Mouse (Mus musculus) adrenal gland, postnatal 36 days (tissue): ENCODE results near the gene Hnrnph2. TPM values are rescaled to one million over a fixed set of nuclear protein-coding genes. Genes with fewer than 3 reads are reported as not detected.
A peak's percentile ranks its signal among the peaks of the same experiment; 100 is the strongest.

ENCODE experiments used
- DNase-seq, 2 experiments: peaks; one replicate each; pipeline ENCODE4 v3.0.0; 2021; ENCODE audit warnings: mixed read lengths in 1 of 2
- long read RNA-seq, 2 experiments: library from polyadenylated mRNA; stranded (forward); transcript quantifications; one replicate each; pipeline ENCODE4 v2.0.0; 2021; ENCODE audit warnings: borderline sequencing depth in 2 of 2
- total RNA-seq, 2 experiments: library from RNA; stranded (reverse); gene quantifications; 2 replicates each; pipeline ENCODE4 v1.2.3; 2021

The Hnrnph2 gene
- 100 to 1,000 TPM; 104 to 115 TPM for total RNA-seq
- long read RNA-seq, experiment 1, transcript Hnrnph2-203 (3 exons, 2,426 nt), result major isoform, 84 of 139 reads
- long read RNA-seq, experiment 1, transcript Hnrnph2-202 (4 exons, 2,364 nt), result minor isoform, 42 of 139 reads
- long read RNA-seq, experiment 1, partial matches to known transcripts, result 1 of 139 reads
- long read RNA-seq, experiment 1, other reads (novel, unspliced or antisense), result 12 of 139 reads
- long read RNA-seq, experiment 2, transcript Hnrnph2-203 (3 exons, 2,426 nt), result major isoform, 20 of 34 reads
- long read RNA-seq, experiment 2, transcript Hnrnph2-202 (4 exons, 2,364 nt), result minor isoform, 11 of 34 reads
- long read RNA-seq, experiment 2, partial matches to known transcripts, result 0 of 34 reads
- long read RNA-seq, experiment 2, other reads (novel, unspliced or antisense), result 3 of 34 reads

GRCm38 (mm10) chrX:134600659-134601379 lies at the start of gene Hnrnph2, which contains the start of gene Gla:
TSS of gene Hnrnph2 (plus strand) at chrX:134601179.
TSS of gene Gla (minus strand) at chrX:134601125.
- peak; percentile 83 to 86 for DNase-seq

- DNase-seq, result no peak
These were observed 47.7 kb upstream of the Hnrnph2 start for GRCm38 (mm10) chrX:134553326-134553725.

GRCm38 (mm10) chrX:134554425-134554824 lies 46.6 kb upstream of the Hnrnph2 start:
- DNase-seq, result no peak

GRCm38 (mm10) chrX:134564326-134564725 lies 36.7 kb upstream of the Hnrnph2 start:
- no peak for DNase-seq

- no peak for DNase-seq
These were observed 34.3 kb upstream of the Hnrnph2 start for GRCm38 (mm10) chrX:134566536-134567222.

GRCm38 (mm10) chrX:134577896-134578295 lies 23.1 kb upstream of the Hnrnph2 start:
- no peak for DNase-seq

- no peak for DNase-seq
These were observed 20.3 kb upstream of the Hnrnph2 start for GRCm38 (mm10) chrX:134580528-134581305.

GRCm38 (mm10) chrX:134582270-134582669 lies 18.7 kb upstream of the Hnrnph2 start:
- DNase-seq, result no peak

- no peak for DNase-seq
These were observed 17.9 kb upstream of the Hnrnph2 start, which contains the start of gene Btk for GRCm38 (mm10) chrX:134582888-134583669. TSS of gene Btk (minus strand) at chrX:134583570.

GRCm38 (mm10) chrX:134585103-134586002 lies 15.6 kb upstream of the Hnrnph2 start, which contains the start of gene Rpl36a:
TSS of gene Rpl36a (plus strand) at chrX:134585654.
- DNase-seq, result peak; percentile 91 to 92

- no peak for DNase-seq
These were observed 14.5 kb upstream of the Hnrnph2 start for GRCm38 (mm10) chrX:134586447-134586846.

- DNase-seq, result no peak
These were observed 12.7 kb upstream of the Hnrnph2 start for GRCm38 (mm10) chrX:134588261-134588660.

GRCm38 (mm10) chrX:134588997-134589396 lies 12.0 kb upstream of the Hnrnph2 start:
- DNase-seq, result no peak

- no peak for DNase-seq
These were observed 11.1 kb upstream of the Hnrnph2 start for GRCm38 (mm10) chrX:134589836-134590235.

- no peak for DNase-seq
These were observed 935 bp upstream of the Hnrnph2 start for GRCm38 (mm10) chrX:134599922-134600565.

GRCm38 (mm10) chrX:134601380-134602120 lies 571 bp downstream of the Hnrnph2 start:
- peak in 1 of 2 experiments; percentile 67 for DNase-seq

GRCm38 (mm10) chrX:134609472-134609871 lies 8.5 kb downstream of the Hnrnph2 start:
- peak in 1 of 2 experiments; percentile 13 for DNase-seq

GRCm38 (mm10) chrX:134610984-134611383 lies 10.0 kb downstream of the Hnrnph2 start:
- DNase-seq, result no peak
